Mouse (Mus musculus) hindlimb bud, embryonic 11.5 days (tissue): ENCODE measurements around the gene Gm4922.

Experiments
- DNase-seq: peaks from one replicate; pipeline ENCODE4 v3.0.0-alpha.2; 2012; ENCODE audit warnings: low read depth, low spot score; ENCODE audit errors: extremely low spot score

Gm4922 gene

DNA sequence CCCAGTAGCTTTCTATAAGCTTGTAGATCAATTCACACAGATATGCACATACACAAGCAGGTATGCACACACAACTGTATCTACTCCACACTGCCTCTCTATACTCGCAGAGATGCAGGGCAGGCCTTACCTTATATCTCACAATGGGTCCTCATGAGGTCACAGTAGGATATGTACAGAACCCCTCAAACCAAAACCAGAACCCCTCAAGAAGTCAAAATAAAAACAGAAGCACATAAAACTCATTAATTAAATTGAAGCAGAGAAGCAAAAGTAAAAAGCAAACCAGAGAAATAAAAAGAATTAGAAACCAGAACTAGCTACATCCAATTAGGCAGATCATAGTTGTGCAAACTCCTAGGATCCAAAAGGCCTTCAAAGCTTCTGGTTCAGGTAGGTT is at the start of gene Gm4922:
Gene Gm4922, minus strand, starts transcription at position 101 of the 400 bp plus-strand sequence.
- no peak for DNase-seq

DNA sequence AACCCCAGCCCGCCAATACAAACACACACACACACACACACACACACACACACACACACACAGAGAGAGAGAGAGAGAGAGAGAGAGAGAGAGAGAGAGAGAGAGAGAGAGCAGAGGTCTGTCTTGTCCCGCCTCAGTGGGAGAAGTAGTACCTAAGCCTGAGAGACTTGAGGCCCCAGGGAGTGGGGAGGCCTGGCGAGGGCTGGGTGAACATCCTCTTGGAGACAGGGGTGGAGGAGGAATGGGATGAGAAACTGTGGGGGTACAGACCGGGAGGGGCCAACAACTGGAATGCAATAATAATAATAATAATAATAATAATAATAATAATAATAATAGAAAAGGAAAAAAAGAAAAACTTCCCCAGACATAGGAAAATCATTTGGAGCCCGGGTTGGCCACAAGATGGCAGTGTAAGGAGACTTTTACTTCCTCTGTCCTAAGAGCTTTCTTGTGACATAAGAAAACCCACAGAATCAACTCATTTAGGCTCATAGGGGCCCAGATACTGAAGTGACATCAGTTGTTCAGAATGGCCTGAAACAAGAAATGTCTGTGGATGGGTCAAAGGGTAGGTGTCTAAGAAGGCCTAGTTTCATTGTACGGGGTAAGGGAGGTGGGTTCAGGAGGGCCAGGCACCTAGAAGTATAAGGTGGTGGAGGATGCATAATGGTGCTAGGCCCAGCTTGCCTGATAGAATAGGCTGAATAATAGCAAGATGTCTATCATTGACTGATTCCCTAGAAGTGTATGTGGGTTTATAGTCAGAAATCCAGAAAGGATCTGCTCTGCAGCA is 49.3 kb upstream of the Gm4922 start:
- DNase-seq, result no peak

DNA sequence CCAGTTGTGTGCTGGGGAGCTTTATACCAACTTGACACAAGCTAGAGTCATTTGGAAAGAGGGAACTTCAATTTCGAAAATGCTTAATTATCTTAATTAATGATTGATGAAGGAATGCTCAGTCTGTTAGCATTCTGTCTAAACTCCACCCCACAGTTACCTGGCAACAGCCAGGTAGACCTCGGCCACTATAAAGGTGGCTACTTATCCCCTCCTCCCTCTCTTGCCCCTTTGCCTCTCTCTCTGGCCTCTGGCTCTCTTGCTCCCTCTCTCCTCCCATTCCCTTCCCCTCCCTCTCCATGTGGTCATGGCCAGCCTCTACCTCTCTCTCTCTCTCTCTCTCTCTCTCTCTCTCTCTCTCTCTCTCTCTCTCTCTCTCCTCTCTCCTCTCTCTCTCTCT is 47.8 kb upstream of the Gm4922 start:
- DNase-seq, result no peak

- no peak for DNase-seq
These were observed 45.2 kb upstream of the Gm4922 start for GRCm38 (mm10) chr10:18831823-18832222.

DNA sequence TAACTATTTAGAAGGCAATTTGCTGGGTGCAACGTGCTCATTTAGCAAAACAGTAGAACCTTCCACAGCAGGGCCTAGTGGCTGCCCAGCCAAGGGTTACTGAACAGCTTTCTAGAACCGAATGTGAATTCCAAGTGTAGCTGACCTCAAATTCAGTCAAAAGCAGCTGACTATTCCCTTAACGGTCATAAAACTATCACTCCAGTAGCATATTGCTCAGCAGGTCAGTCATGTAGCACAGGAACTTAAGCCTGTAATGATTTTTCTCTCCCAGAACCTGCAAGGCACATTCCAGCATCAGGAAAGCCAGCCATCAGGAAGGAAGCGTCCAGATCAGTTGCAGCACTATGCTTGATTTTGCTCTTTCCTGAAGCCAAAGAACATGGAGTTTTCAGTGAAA is 43.8 kb upstream of the Gm4922 start:
- DNase-seq, result no peak

DNA sequence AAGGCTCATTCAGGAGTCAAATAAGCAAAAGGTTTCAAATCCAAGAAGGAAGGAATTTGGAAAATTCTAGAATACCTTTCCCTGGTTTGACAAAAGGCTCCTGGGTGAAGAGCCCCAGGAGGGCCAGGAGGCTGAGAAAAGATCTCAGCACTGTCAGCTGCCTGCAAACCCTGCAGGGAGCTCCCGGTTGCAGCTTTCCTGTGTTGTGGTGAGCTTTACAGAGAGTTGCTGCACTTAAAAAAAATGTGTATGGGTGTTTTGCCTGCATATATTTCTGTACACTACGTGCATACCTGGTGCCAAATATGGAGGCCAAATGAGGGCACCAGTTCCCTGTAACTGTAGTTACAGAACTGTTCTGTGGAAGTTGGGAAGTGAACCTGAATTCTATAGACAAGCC is 41.3 kb upstream of the Gm4922 start:
- DNase-seq, result no peak

- DNase-seq, result no peak
These were observed 39.5 kb upstream of the Gm4922 start for GRCm38 (mm10) chr10:18826107-18826506.

GRCm38 (mm10) chr10:18825143-18825542 is 38.5 kb upstream of the Gm4922 start:
- no peak for DNase-seq

DNA sequence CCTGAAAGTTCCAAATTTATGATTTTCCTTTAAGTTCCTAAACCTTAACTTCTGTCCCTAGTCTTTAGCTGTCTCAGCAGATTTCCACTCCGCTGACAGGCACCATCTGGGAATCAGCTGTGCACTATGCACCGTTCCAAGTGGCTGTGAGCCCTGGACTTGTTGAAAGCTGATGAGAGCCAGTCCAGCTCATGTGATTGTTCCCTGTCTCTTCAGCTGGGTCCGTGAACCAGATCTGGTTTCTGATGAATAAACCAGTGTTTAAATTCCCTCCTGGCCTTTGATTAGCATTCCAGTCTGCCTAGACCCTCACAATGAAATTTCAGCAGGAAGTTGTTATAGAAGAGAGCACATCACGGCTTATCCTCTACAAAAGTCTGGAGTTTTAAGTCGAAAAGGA is 30.0 kb upstream of the Gm4922 start:
- DNase-seq, result no peak

GRCm38 (mm10) chr10:18811751-18812150 is 25.2 kb upstream of the Gm4922 start:
- no peak for DNase-seq

DNA sequence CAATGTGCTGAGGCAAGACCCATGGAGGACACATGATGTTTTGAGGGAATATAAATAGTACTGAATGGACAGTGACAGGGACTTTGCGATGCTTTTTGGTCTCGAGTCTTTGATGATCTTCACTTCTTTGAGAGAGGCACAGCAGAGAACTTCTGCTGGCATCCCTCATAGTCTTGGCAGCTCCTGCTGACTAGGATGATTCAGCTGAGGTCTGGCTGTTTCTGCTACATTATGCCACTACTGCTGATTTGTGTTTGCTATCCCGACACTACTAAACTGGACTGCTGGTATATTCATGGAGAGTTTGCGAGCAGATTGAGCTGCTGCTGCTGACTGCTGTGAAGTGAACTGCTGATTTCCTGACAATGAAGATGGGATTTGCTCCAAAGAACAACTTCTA is 3.5 kb upstream of the Gm4922 start:
- no peak for DNase-seq

DNA sequence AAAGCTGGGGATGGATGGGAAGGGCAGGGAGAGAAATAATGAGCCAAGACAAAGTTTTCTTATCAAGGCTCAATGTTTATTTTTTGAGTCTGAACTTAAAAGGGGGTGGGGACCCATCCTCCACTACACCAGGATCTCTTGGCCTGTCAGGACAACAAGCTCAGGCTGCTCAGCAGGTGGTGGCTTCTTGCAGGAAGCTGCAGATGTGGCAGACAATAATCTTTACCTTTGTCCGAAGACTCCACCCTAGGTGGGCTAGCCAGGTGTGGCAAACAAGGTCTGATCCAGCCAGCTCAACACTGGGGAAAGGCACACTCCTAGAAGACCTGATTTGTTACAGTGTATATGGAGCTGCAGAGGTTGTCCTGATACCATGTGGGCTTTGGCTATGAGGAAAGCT is 2.0 kb upstream of the Gm4922 start:
- no peak for DNase-seq

- DNase-seq, result no peak
These were observed 9.0 kb downstream of the Gm4922 start for GRCm38 (mm10) chr10:18777546-18777945.

DNA sequence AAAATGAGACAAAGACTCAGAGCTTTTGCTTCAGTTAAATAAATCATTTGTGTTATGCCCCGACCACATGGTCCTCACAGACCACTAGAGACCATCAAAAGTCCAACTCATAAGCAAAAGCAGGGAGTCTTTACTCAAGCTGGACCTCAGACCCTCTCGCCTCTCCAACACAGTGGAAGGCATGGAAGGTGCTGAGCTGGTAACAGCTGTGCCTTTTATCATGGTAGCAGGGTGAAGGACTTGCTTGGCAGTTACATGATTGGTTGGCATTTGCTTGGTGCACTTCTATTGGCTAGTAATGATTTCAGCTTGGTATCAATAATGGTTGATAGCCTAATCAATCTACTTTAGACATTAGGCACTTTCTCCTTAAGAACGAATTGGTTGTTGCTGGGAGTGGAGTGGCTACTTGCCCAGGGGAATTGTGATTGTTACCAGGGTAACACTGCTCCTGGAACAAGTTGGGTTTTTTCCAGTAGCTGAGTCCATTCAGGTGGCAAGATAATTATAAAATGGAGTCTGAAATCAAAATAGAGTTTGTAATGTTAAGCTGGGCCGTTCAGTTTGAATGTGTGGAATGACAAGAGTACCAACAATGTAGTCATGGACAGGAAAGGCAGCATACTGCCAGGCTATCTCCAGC is 13.9 kb downstream of the Gm4922 start:
- DNase-seq, result no peak

DNA sequence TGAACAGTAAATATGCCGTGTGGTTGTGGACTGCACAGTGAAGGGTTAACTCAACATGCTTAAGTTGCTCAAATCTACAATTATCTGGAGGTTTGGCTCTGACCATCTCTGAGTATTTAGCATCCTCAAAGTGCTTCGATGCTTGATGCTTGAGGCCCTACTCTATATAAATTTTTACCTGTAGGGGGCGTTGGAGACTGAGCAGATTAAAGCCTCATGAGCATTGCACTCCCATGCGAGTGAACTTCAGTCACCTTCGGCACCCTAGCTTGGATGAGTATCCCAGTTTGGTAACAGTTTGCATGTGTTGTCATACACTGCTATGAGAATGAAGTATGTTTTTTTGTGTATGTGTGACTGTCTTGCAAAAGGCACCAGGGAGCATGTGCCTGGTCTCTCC is 16.7 kb downstream of the Gm4922 start:
- DNase-seq, result no peak

DNA sequence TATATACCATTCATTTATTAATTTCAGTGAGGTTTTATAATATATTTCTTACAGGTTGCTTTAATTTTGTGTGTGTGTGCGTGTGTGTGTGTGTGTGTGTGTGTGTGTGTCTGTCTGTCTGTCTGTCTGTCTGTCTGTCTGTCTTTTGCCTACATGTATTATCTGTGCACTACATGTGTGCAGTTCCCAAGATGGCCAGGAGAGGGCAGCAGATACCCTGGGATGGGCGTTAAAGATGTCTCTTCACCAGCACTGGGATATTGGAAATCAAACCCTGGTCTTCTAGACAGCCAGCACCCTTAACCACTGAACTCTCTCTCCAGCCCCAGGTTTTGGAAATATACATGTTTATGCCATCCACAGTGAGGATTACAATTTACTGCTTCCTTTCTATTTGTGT is 26.4 kb downstream of the Gm4922 start:
- DNase-seq, result peak; percentile 22

GRCm38 (mm10) chr10:18750057-18750456 is 36.5 kb downstream of the Gm4922 start:
- DNase-seq, result no peak

- DNase-seq, result no peak
These were observed 43.1 kb downstream of the Gm4922 start, which contains the start of gene Arfgef3 for GRCm38 (mm10) chr10:18743286-18744142. Arfgef3 (minus strand) TSS chr10:18743949.

DNA sequence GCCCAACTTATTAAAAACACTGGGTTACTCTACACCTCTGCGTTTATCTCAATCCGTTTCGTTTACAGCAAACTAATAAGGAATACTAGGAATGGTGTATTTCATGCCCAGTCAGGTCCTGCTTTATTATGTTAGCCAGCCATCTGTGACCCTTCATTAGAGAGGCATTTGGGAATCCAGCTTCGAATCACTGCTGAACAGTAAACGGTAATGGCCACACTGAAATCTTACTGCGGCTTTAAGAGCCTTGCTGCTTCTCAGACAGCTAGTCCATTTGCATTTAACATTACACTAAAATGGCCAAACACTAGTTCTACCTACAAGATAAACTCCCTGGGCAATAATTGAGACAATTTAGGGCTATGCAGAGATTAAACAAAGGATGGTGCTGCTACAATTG is 44.5 kb downstream of the Gm4922 start:
- DNase-seq, result no peak

DNA sequence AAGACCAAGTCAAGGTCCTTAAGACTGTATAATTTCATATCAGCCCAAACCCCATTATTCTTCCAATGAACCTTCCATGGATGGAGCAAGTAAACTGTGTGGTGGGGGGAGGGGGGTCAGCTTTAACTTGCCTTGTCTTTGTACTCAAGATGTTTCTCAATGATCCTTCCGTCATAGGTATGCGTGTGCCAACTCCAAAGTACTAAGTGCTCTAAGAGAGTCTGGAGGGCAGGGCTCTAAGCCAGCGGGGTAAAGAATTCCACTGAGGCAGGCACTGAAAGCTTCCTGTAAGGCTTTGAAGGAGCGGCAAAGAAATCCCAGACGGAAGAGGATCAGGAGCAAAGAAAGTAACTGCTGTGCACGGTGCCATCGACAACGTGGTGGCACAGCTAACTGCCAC is 45.6 kb downstream of the Gm4922 start:
- DNase-seq, result no peak
